Mouse (Mus musculus): ENCODE measurements around the gene Ube2v1.

Gene Ube2v1

GRCm38 (mm10) chr2:167593551-167594250 lies 38.2 kb downstream of the Ube2v1 start:
- no peak for DNase-seq (ENCODE audit: low spot score in 2 of 2)

DNA sequence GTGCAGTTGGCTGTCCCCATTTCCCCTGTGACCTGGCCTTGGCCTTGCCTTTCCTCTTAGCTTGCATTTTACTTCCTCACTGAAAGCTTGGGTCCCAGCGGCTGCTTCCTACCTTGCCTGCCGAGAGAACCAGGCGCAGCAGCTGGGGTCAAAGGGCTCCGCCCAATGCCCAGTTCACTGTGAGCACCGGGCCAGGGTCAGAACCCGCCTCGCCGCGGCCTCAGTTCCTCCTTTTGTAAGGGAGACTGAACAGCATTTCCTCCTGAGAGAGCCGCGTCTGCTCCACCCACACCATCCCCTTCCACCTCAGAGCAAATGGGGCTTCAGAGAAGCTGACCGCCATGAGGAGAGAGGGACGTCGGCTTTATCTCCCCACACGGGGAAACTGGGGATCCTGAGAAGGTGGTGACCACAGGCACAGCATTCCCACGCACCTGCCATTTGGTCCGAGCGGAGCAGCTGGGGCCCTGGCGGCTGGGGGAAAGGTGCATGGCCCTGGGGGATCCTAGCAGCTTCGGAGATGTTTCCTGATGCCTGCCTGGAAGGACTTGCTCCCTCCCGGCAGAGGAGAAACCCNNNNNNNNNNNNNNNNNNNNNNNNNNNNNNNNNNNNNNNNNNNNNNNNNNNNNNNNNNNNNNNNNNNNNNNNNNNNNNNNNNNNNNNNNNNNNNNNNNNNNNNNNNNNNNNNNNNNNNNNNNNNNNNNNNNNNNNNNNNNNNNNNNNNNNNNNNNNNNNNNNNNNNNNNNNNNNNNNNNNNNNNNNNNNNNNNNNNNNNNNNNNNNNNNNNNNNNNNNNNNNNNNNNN lies 42.9 kb downstream of the Ube2v1 start:
- DNase-seq (ENCODE audit: low spot score in 2 of 2): no peak

DNA sequence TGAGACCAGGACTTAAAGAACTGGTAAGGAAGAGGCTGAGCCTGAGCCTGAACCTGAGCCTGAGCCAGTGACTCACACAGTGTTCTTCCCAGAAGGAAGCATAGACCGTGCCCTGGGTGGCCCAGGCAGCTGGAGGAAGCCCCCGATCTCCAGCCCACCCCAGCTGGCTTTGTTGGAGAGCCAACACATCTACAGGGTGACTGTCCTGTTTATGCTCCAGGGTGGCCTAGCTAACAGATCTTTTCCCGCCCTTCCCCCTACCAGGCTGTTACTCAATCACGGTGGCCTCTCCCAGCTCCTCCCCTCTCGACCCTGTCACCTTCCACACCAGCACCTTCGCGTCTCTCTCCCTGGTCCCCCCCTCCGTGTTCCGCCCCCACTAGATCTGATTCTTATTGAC lies 44.9 kb downstream of the Ube2v1 start:
- DNase-seq (ENCODE audit: low spot score in 2 of 2): no peak

DNA sequence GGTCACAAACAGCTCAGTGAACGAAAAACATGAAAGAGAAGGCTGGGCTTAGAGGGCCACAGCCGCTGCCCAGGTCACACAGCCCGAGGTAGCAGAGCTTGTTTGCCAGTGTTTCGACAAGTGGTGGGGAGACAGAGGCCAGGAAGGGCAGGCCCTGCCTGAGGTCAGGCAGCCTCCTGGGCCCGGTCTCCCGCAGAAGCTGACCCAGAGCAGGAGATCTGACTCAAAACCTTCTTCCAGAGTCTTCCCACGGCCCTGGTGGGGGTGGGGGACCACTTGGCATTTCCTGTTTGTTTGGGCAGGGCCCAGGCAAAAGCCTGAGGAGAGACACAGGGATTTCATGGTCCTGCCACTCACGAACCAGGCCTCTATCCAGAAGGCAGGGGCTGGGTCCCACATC lies 45.9 kb downstream of the Ube2v1 start:
- peak in 1 of 2 experiments; percentile 48 for DNase-seq (ENCODE audit: low spot score in 2 of 2)

DNA sequence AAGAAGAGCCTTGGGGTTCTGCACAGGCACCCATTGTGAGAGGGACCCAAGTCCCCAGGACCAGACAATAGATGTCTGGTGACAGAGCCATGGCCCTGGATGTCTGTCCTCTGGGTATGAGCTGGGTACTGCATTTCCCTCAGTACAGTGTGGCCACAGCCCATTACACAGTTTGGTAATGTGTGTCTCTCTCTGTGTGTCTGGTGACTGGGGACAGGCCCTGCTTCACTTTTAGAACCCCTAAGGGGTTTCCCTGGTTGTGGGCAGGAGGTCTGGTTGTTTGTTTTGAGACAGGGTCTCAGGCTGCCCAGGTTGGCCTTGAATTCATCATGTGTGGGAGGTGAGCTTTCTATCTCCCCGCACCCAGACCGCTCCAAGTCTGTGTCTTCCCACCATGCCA lies 46.6 kb downstream of the Ube2v1 start:
- no peak for DNase-seq (ENCODE audit: low spot score in 2 of 2)

DNA sequence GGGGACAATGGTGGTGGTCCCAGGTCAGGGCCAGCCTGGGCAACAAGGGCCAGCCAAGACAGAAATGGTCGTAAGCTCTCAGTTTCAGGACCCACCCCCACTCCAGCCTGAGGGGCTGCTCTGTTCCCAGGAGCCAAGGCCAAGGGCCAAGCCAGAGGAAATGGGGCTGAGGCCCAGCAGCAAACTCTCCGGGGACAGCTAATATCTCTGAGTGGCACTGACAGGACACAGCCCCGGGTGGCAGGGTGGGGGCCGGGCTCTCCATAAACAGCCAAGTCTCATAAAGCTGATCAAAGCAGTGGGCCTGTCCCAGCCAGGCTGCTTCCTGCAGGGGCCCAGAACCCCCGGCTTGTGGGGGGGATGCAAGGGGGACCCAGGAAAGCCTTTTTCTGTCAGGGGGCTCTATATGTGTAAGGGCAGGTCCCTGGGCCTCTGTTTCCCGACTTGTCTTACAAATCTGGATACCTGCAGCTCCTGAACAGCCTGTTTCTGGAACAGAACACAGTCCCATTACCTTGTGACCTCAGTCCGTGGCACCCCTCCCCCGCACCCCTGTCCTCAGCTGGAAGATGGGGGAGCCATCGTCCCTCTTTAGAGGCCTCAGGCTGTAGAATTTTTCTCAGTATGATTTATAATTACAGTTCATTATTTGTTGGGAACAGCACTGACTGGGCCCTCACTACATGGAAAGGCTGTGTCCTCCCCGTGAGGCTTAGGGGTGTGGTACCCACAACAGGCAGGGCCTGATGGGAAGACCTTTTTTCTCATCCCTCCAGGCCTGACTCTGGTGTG lies 48.5 kb downstream of the Ube2v1 start:
- DNase-seq (ENCODE audit: low spot score in 2 of 2): no peak

GRCm38 (mm10) chr2:167578521-167578920 lies 53.4 kb downstream of the Ube2v1 start:
- DNase-seq (ENCODE audit: low spot score in 2 of 2): no peak

GRCm38 (mm10) chr2:167577186-167577785 lies 54.6 kb downstream of the Ube2v1 start:
- DNase-seq (ENCODE audit: low spot score in 2 of 2): no peak

GRCm38 (mm10) chr2:167576121-167576620 lies 55.7 kb downstream of the Ube2v1 start:
- no peak for DNase-seq (ENCODE audit: low spot score in 2 of 2)

- DNase-seq (ENCODE audit: low spot score in 2 of 2): no peak
These were observed 56.3 kb downstream of the Ube2v1 start for GRCm38 (mm10) chr2:167575581-167575980.

DNA sequence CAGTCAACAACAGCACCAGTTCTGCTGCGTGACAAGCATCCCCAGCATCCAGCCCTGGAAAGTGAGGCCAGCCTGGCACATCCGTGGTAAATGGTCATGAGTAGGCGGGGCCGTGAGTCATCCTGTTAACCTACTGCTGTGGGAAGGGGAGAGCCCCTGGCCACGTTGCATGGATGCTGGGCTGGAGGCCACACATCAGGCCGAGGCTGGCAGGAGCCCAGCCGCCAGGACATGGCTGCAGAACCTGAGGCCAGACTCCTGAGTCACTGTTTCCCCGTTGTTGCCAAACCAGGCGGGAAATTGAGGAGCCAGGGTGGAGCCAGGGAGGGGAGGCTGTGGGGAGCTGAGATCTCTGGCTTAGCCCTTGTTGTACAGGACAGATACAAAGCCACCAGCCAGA lies 57.1 kb downstream of the Ube2v1 start:
- DNase-seq (ENCODE audit: low spot score in 2 of 2): peak; percentile 67 to 79

DNA sequence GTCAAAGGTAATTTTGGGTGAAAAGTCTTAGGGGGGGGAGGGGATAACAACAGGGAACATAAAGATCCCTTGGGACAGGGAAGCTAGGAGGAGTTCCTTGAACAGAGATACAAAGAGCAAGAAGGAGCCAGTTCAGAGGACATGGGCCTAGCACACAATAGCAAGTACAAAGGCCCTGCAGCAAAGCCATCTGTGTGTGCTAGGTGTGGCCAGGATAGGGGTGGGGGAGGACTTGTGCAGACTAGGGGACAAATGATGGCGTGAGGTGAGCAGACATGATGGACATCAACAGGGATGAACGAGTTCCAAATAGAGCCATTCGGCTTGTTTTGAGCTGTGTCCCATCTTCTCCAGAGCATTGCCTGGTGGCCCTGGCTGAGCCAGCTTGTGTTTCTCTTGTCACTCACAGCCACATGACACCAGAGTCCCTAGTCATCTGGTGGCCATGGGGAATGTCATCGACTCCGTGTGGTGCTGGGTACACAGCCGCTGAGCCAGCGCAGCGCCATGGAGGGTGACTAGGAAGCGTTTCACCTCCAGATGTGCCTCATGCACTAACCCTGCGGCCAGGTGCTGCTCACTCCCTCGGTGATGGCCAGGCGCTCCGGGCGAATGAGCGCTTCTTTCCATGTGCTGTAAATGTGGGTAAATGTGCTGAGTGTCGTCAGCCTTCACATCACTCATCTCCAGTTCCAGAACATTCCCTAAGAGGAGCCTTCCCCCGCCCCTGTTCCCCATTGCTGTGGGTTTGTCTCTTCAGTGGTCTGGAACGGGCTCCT lies 60.3 kb downstream of the Ube2v1 start:
- no peak for DNase-seq (ENCODE audit: low spot score in 2 of 2)

- no peak for DNase-seq (ENCODE audit: low spot score in 2 of 2)
These were observed 61.1 kb downstream of the Ube2v1 start for GRCm38 (mm10) chr2:167570815-167571214.

DNA sequence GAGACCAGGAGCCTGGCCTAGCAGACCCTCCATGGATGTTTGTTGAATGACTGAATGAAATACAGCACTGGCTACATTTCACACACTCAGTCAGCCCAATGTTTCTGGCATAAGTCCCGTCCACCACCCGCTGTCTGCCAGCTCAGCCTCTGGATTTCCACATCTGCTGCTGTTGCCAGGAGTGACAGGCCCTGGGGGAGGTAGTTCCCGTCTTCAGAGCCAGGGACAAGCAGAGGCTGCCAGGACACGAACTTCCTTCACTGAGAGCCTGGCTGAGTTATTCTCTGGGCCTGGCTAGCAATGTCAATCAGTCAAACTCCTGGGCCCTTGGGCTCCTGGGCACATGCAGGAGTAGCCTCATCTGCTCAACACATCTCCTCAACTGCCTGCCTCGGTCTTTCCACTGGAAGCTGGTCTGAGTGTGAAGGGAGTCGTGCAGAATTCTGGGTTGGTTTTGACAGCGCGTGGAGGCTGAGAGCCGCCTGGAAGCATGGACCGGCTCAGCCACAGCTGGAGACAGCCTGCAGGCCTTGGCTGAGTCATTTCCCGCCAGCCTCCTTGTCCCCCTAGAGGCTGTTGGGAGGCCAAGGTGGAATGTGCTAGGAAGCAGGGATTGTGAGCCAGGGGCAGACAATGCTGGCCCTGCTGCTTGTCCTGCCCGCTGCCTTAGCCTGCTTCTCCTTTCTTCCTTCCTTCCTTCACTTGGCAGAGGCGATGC lies 61.8 kb downstream of the Ube2v1 start:
- peak in 1 of 2 experiments; percentile 51 for DNase-seq (ENCODE audit: low spot score in 2 of 2)

GRCm38 (mm10) chr2:167568112-167568511 lies 63.8 kb downstream of the Ube2v1 start:
- no peak for DNase-seq (ENCODE audit: low spot score in 2 of 2)

GRCm38 (mm10) chr2:167565682-167566081 lies 66.2 kb downstream of the Ube2v1 start:
- DNase-seq (ENCODE audit: low spot score in 2 of 2): peak in 1 of 2 experiments; percentile 55

- no peak for DNase-seq (ENCODE audit: low spot score in 2 of 2)
These were observed 66.6 kb downstream of the Ube2v1 start for GRCm38 (mm10) chr2:167565312-167565656.

- DNase-seq (ENCODE audit: low spot score in 2 of 2): no peak
These were observed 67.2 kb downstream of the Ube2v1 start for GRCm38 (mm10) chr2:167564551-167565311.

GRCm38 (mm10) chr2:167563703-167564102 lies 68.2 kb downstream of the Ube2v1 start:
- DNase-seq (ENCODE audit: low spot score in 2 of 2): no peak

GRCm38 (mm10) chr2:167563035-167563434 lies 68.9 kb downstream of the Ube2v1 start:
- no peak for DNase-seq (ENCODE audit: low spot score in 2 of 2)
